Comparison of ENCODE assay signal across 8 mouse cellular contexts in the genomic region with DNA sequence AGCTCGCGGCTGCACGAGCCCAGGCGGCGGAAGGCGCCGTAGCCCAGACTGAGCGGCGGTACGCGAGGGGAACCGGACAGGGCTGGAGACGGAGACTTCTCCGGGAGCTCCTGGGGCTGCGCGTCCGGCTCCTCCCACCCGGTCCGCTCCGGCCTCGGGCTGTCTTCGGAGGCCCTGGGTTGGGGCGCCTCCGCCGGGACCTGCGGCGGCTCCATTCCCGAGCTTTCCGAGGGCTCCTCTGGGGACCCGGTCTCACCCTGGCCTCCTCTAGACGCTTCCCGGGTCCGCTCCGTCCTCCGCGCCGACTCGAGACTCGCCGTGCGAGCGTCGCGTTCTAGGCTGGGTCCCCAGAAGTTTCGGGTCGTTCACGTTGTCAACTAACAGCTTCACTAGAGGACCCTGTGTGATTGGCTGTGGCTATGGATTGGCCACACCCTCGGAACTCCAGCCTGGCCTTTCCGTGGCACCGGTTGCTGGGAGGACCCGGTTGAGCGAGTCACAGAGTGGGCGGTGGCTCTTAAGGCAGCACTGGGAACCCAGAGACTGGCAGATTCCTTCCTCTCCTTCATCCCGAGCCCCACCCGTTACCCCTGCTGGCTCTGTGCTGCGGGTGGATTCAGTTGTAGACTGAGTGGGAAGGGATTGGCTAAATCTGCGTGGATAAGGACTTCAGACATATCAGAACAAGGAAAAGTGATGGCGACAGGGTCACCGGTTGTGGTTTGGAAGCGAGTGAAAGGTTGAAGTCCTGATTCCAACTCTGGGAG. TPM values are rescaled to one million over a fixed set of nuclear protein-coding genes. Genes with fewer than 3 reads are reported as not detected.
DNase-seq lines count a peak whose midpoint lies in the region; ATAC-seq lines count a peak whose summit lies in the region.

Gene Klrg2 (minus strand): TSS at position 391 of the 767 bp plus-strand sequence.

- H3K36me3 ChIP-seq in neural tube, embryonic 13.5 days, result no peaks in the 10 kb centered on the region

- peak within 1 kb of the TSS; percentile 54 for H3K4me3 ChIP-seq in neural tube, embryonic 13.5 days

- peak; percentile 64 to 76 for DNase-seq in urinary bladder, adult 18-20 months (ENCODE audit: low spot score in 2 of 2)
- no peak for DNase-seq in urinary bladder, postnatal 10 days (ENCODE audit: low spot score)
- DNase-seq in embryo, embryonic 11 days, result peak; percentile 72
- DNase-seq in heart, adult 18-20 months, result peak; percentile 76 to 86
- peak; percentile 72 for DNase-seq in kidney, adult 11 months
- peak; percentile 86 to 91 for DNase-seq in lung, adult 18-20 months
- DNase-seq in urinary bladder, postnatal 14 days (ENCODE audit: low spot score), result peak; percentile 78

- no peak within 1 kb of the TSS for H3K27ac ChIP-seq in neural tube, embryonic 13.5 days (replicated peaks)

- peaks cover 29% of the 10 kb centered on the region for H3K4me1 ChIP-seq in neural tube, embryonic 13.5 days (replicated peaks)

- H3K4me2 ChIP-seq in neural tube, embryonic 13.5 days, result peak within 1 kb of the TSS; percentile 99

- ATAC-seq in neural tube, embryonic 13.5 days (ENCODE audit: low read depth), result peak; percentile 80

- H3K9me3 ChIP-seq in neural tube, embryonic 13.5 days, result no peaks in the 10 kb centered on the region

- 2% methylated on average over 59 of the region's 60 CpGs for WGBS in neural tube, embryonic 13.5 days

- H3K27me3 ChIP-seq in neural tube, embryonic 13.5 days, result peaks cover 84% of the 10 kb centered on the region

- H3K9ac ChIP-seq in neural tube, embryonic 13.5 days, result peak within 1 kb of the TSS; percentile 64

RNA-seq across cellular contexts. Expression of gene Klrg2, which starts in this region (rescaled TPM):
- total RNA-seq in heart, adult 18-20 months (2021), result under 1 TPM; 0.21 to 0.37 TPM
- 0.08 and 0.24 TPM in 2 replicates for polyA plus RNA-seq in neural tube, embryonic 13.5 days (2015; fragmentation: Nextera tagmentation; extraction: Ambion mirVana)

Comparison
In these comparisons a context has a peak if more than half of its experiments do, and no peak if none do; other contexts are left out.
1. Peak in DNase-seq in heart, adult 18-20 months; RNA of the gene not detected or under 1 TPM.
2. Peak in ATAC-seq, H3K4me3 ChIP-seq, H3K9ac ChIP-seq and H3K4me2 ChIP-seq in neural tube, embryonic 13.5 days; RNA of the gene not detected or under 1 TPM.